Mouse (Mus musculus): Measurements from ENCODE around the gene Dock9. TPM values are rescaled to one million over a fixed set of nuclear protein-coding genes. Genes with fewer than 3 reads are reported as not detected.

Gene Dock9
- total RNA-seq, 1 experiment from 2014 or later: 16.8 TPM

- ATAC-seq (replicated peaks in 1 of 2; ENCODE audit: insufficient read depth in 1 of 2, low FRiP score in 2 of 2, low TSS enrichment in 1 of 2, low read depth in 1 of 2, poor library complexity in 2 of 2, severe bottlenecking in 2 of 2): no peak
These were observed 823 bp downstream of the Dock9 start for GRCm38 (mm10) chr14:121796571-121797456.

DNA sequence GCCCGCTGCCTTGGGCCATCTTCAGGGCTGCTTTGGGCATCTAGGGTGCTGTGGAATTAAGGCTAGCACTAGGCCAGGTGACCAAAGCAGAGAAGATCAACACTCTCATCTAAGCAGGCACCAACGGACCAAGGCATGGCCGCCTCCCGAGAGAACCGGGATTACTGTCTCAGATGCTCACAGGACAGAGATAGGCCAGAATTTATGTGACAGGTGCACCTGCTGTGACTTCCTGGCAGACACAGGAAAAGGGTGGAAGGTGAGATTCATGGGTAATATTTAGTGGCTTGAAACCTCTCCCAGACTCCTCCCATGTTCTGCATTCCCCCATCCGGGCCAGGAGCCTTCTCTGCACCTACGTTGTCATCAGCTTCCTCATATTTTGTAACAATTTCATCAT is 2.1 kb downstream of the Dock9 start:
- ATAC-seq (replicated peaks in 1 of 2; ENCODE audit: insufficient read depth in 1 of 2, low FRiP score in 2 of 2, low TSS enrichment in 1 of 2, low read depth in 1 of 2, poor library complexity in 2 of 2, severe bottlenecking in 2 of 2): no peak

- no peak for ATAC-seq (replicated peaks in 1 of 2; ENCODE audit: insufficient read depth in 1 of 2, low FRiP score in 2 of 2, low TSS enrichment in 1 of 2, low read depth in 1 of 2, poor library complexity in 2 of 2, severe bottlenecking in 2 of 2)
These were observed 4.0 kb downstream of the Dock9 start for GRCm38 (mm10) chr14:121793639-121794038.

- no peak for ATAC-seq (replicated peaks in 1 of 2; ENCODE audit: insufficient read depth in 1 of 2, low FRiP score in 2 of 2, low TSS enrichment in 1 of 2, low read depth in 1 of 2, poor library complexity in 2 of 2, severe bottlenecking in 2 of 2)
These were observed 5.7 kb downstream of the Dock9 start for GRCm38 (mm10) chr14:121791935-121792334.

- no peak for ATAC-seq (replicated peaks in 1 of 2; ENCODE audit: insufficient read depth in 1 of 2, low FRiP score in 2 of 2, low TSS enrichment in 1 of 2, low read depth in 1 of 2, poor library complexity in 2 of 2, severe bottlenecking in 2 of 2)
These were observed 6.5 kb downstream of the Dock9 start for GRCm38 (mm10) chr14:121791112-121791511.

- ATAC-seq (replicated peaks in 1 of 2; ENCODE audit: insufficient read depth in 1 of 2, low FRiP score in 2 of 2, low TSS enrichment in 1 of 2, low read depth in 1 of 2, poor library complexity in 2 of 2, severe bottlenecking in 2 of 2): no peak
These were observed 8.4 kb downstream of the Dock9 start for GRCm38 (mm10) chr14:121789273-121789672.

GRCm38 (mm10) chr14:121788451-121788850 is 9.2 kb downstream of the Dock9 start:
- ATAC-seq (replicated peaks in 1 of 2; ENCODE audit: insufficient read depth in 1 of 2, low FRiP score in 2 of 2, low TSS enrichment in 1 of 2, low read depth in 1 of 2, poor library complexity in 2 of 2, severe bottlenecking in 2 of 2): no peak

GRCm38 (mm10) chr14:121787430-121787829 is 10.2 kb downstream of the Dock9 start:
- no peak for ATAC-seq (replicated peaks in 1 of 2; ENCODE audit: insufficient read depth in 1 of 2, low FRiP score in 2 of 2, low TSS enrichment in 1 of 2, low read depth in 1 of 2, poor library complexity in 2 of 2, severe bottlenecking in 2 of 2)

DNA sequence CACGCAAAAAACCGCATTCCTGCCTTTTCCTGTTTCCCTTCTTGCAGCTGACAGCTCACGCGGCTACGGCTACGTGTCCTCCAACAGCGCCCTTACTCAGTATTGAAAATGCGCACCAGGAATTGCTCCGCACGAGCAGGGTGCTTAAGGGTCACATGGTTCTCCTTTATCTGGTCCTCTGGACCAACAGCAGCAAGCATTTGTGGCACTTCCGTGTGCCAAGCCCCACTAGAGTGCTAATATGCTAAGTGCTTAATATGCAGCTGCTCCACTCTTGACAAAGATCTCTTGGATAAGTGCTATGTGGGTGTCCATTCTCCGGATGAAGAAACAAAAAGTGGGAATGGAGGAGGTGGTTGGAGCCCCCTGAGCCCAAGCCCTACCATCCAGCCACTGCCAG is 10.7 kb downstream of the Dock9 start:
- no peak for ATAC-seq (replicated peaks in 1 of 2; ENCODE audit: insufficient read depth in 1 of 2, low FRiP score in 2 of 2, low TSS enrichment in 1 of 2, low read depth in 1 of 2, poor library complexity in 2 of 2, severe bottlenecking in 2 of 2)

GRCm38 (mm10) chr14:121785394-121785793 is 12.2 kb downstream of the Dock9 start:
- ATAC-seq (replicated peaks in 1 of 2; ENCODE audit: insufficient read depth in 1 of 2, low FRiP score in 2 of 2, low TSS enrichment in 1 of 2, low read depth in 1 of 2, poor library complexity in 2 of 2, severe bottlenecking in 2 of 2): no peak

DNA sequence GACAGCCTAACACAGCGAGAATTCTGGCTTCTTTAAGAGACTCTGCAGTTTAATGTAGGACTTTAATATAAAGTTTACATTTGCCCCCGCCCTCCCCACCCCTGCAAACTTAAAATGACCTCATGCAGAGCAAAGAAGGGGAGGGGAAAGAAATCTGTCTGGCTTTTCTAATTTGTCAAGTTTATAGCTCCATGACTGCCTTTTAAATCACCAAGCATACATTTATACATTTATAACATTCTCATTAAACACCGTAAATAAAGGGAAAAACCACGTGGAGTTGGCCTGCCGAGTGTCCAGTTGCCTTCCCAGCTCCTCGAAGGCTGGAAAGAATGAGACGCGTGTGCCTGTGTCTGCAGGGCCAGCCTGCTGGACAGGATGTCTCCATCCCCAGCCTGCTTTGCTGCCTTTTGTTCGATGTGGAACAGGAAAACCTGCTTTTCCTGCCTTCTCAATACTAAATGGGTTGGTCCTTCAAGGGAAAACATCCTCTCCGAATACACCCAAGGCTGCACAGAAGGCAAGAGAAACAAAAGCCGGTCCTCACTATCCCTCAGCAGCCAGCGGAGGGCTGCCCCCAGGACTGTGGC is 16.6 kb downstream of the Dock9 start:
- ATAC-seq (replicated peaks in 1 of 2; ENCODE audit: insufficient read depth in 1 of 2, low FRiP score in 2 of 2, low TSS enrichment in 1 of 2, low read depth in 1 of 2, poor library complexity in 2 of 2, severe bottlenecking in 2 of 2): no peak

DNA sequence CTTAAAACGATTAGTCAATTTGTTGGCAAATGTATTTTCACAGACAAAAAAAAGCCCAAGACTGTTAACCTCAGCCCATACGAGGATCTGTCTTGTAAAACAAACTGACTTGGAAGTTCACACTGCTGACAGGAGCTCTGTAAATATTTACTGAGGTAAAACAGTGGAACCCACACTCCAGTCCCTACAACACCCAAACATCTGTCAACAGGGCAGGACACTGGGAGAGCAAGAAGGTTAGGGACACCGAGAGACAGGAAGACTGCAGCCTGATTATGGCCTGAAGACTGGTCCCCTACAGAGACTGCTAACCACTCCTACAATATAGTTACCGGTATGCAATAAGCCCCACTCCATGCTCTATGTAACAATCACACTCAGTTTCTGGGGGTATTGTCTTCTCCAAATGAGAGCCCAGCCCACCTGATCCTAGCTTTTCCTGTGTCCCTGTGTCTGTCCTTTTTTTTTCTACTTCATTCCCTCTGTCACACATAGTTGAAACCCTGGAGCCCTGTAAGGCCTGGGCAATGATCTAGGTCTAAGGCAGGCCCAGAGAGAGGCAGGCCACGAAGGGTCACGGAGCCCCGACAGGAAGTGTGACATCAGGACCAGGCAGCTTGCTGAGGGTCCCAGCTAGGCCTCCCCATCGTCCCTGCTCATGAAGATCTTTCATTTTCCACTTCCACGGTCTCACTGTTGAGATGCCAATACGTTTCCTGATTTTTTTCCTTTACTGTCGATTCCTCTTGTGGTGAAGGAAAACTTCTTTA is 17.3 kb downstream of the Dock9 start:
- no peak for ATAC-seq (replicated peaks in 1 of 2; ENCODE audit: insufficient read depth in 1 of 2, low FRiP score in 2 of 2, low TSS enrichment in 1 of 2, low read depth in 1 of 2, poor library complexity in 2 of 2, severe bottlenecking in 2 of 2)

DNA sequence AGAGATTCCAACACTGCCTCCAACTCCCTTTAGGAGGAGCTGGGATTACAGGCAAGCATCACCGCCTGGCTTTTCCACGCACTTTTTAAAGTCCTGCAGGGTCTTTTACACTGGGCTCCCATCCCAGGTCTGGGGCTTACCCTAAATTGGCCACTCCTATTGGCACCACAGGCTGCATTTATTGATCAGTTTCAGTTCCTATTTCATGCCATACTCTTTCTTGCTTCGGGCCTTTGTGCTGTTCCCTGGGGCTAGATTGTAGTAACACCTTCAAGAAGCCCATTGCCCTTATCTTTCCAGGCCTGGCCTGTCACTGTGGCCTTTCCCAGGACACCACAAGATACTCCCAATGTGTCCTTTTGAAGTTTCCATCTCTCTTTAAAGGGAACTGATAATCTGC is 18.0 kb downstream of the Dock9 start:
- ATAC-seq (replicated peaks in 1 of 2; ENCODE audit: insufficient read depth in 1 of 2, low FRiP score in 2 of 2, low TSS enrichment in 1 of 2, low read depth in 1 of 2, poor library complexity in 2 of 2, severe bottlenecking in 2 of 2): no peak

GRCm38 (mm10) chr14:121777279-121777831 is 20.3 kb downstream of the Dock9 start:
- ATAC-seq (replicated peaks in 1 of 2; ENCODE audit: insufficient read depth in 1 of 2, low FRiP score in 2 of 2, low TSS enrichment in 1 of 2, low read depth in 1 of 2, poor library complexity in 2 of 2, severe bottlenecking in 2 of 2): no peak

DNA sequence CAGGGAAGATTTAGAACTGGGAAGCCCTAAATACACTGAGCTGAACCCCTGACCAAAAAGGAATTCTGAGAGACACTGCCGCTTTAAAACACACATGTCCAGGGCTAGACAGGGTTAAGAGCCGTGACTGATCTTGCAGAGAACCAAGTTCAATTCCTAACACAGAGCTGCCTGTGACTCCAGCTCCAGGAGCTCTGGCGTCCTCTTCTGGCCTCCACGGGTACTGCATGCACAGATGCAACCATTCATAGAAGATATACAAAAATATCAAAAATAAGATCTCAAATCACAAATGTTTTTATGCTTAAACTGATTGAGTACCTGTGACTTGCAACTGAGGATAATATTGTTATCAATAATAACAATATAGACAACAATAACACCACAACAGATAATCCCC is 20.9 kb downstream of the Dock9 start:
- ATAC-seq (replicated peaks in 1 of 2; ENCODE audit: insufficient read depth in 1 of 2, low FRiP score in 2 of 2, low TSS enrichment in 1 of 2, low read depth in 1 of 2, poor library complexity in 2 of 2, severe bottlenecking in 2 of 2): no peak

DNA sequence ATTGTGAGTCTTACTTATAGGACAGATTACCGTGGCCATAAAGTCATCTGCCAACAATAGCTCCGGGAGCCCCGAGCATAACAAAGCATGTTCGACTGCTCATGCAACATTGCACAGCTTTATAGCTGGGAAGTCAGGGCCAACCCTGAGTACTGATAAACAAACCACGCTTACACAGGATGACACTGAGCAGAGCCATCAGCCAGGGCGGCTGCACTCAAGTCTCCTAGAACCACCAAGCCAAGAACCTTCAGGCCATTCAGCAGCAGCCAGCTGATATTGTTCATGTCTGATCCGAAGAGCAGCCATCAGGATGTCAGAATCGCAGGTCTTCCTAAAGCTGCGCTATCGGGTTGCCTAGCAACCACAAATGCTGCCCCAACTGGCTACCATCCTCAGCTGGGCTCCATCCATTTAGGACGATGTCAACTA is 35.6 kb downstream of the Dock9 start:
- no peak for ATAC-seq (replicated peaks in 1 of 2; ENCODE audit: insufficient read depth in 1 of 2, low FRiP score in 2 of 2, low TSS enrichment in 1 of 2, low read depth in 1 of 2, poor library complexity in 2 of 2, severe bottlenecking in 2 of 2)

GRCm38 (mm10) chr14:121760403-121760802 is 37.2 kb downstream of the Dock9 start:
- ATAC-seq (replicated peaks in 1 of 2; ENCODE audit: insufficient read depth in 1 of 2, low FRiP score in 2 of 2, low TSS enrichment in 1 of 2, low read depth in 1 of 2, poor library complexity in 2 of 2, severe bottlenecking in 2 of 2): no peak

DNA sequence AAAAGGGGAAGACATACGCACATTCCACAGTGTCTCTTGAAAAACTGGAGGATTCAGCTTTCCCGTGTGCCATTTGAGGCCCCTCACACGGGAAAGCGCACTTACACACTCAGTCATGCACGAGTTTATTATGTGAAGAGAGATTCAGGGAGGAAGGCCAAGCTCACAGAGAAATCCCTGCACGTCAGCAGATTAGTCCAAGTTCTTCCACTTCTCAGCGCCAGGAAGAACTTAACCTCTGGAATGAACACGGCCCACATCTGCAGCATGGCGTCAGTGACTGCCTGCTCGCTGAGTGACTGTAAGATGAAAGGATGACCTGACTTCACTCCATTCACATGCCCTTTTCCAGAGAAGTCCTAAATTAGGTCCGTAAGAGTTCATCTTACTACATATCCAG is 43.5 kb downstream of the Dock9 start:
- ATAC-seq (replicated peaks in 1 of 2; ENCODE audit: insufficient read depth in 1 of 2, low FRiP score in 2 of 2, low TSS enrichment in 1 of 2, low read depth in 1 of 2, poor library complexity in 2 of 2, severe bottlenecking in 2 of 2): no peak
